Mouse (Mus musculus): ENCODE data around the gene Peak1. TPM values are rescaled to one million over a fixed set of nuclear protein-coding genes. Genes with fewer than 3 reads are reported as not detected.

Gene Peak1
- total and polyA plus RNA-seq, 3 experiments, result 2.8 to 13.3 (median 5.4) TPM

DNA sequence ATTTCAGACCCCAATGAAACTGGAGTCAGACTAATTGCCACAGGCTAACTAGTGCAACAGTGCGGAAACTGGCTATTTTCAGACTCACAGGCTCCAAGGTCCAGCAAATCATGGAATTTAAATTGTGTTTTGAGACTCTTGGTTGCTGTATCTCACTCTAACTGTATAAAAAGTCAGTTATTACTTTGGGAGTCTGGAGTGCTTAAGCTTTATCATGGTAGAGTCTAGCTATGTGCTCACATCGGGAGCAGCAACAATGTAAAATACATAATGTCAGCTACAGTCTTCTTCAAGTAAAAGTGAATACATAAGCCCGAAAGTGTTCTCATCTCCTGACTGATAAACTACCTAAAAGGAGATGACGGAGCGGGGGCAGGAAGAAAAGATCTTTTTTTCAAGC, 263.3 kb downstream of the Peak1 start:
- in situ Hi-C loops (cut with MboI; ENCODE audit: low pct_ligation_motif_present, low pct_unique_long_range_greater_than_20kb, low sequenced_read_pairs), result no loop called here
- dilution Hi-C loops (cut with MboI; ENCODE audit: extremely low pct_ligation_motif_present, extremely low pct_unique_long_range_greater_than_20kb, low sequenced_read_pairs), result no loop called here
- Histone ChIP-seq H3K79me2 (replicated peaks; ENCODE audit: control insufficient read depth, extremely low read depth, insufficient read depth, poor library complexity, severe bottlenecking) (no peaks in the 10 kb centered on the region), H3K4me3 (replicated peaks in 1 of 3; ENCODE audit: low read depth in 2 of 3, low read length in 2 of 3, poor library complexity in 1 of 3) (no peak overlapping the region), H3K4me1 (ENCODE audit: control insufficient read depth in 1 of 2, insufficient read depth in 2 of 2) (peaks cover 0 to 59% of the 10 kb centered on the region in 2 experiments; a peak in 2 of 4 replicates), H3K27me3 (replicated peaks) (no peaks in the 10 kb centered on the region), H3K9ac (ENCODE audit: insufficient read depth, low read depth) (no peak overlapping the region), H3K4me2 (ENCODE audit: insufficient read depth, low read depth, poor library complexity, severe bottlenecking) (no peak overlapping the region), H3K36me3 (replicated peaks in 1 of 2; ENCODE audit: control insufficient read depth in 1 of 2, insufficient read depth in 1 of 2, low read length in 1 of 2) (peaks cover 0 to 4% of the 10 kb centered on the region in 2 experiments), H3K27ac (ENCODE audit: insufficient read depth, low read depth) (no peak overlapping the region), H3K9me3 (replicated peaks; ENCODE audit: low read length) (no peaks in the 10 kb centered on the region)
- DNase-seq (ENCODE audit: extremely low read depth), result no peak
- TF ChIP-seq MAX (IDR thresholded peaks at IDR 0.05; ENCODE audit: low read length), result no peak
- TF ChIP-seq MYC (IDR thresholded peaks at IDR 0.05; ENCODE audit: low read depth, low read length), result no peak
- TF ChIP-seq KAT2A (IDR thresholded peaks at IDR 0.05; ENCODE audit: insufficient replicate concordance, low read length), result no peak

GRCm38 (mm10) chr9:56152482-56153007, 265.3 kb downstream of the Peak1 start:
- TF ChIP-seq E2F4 (IDR thresholded peaks at IDR 0.05; ENCODE audit: insufficient replicate concordance, low read depth, low read length) (no peak), PAX5 (IDR thresholded peaks at IDR 0.05; ENCODE audit: low read length) (no peak), RAD21 (IDR thresholded peaks at IDR 0.05; ENCODE audit: low read depth, low read length) (no peak), ZMIZ1 (IDR thresholded peaks at IDR 0.05; ENCODE audit: low read depth, low read length) (no peak), TCF12 (IDR thresholded peaks at IDR 0.05; ENCODE audit: low read depth, low read length) (no peak), BHLHE40 (IDR thresholded peaks at IDR 0.05; ENCODE audit: low read depth, low read length) (no peak), EP300 (IDR thresholded peaks at IDR 0.05; ENCODE audit: low read length) (no peak), CHD1 (IDR thresholded peaks at IDR 0.05; ENCODE audit: low read depth, low read length) (no peak), ELF1 (IDR thresholded peaks at IDR 0.05; ENCODE audit: low read depth, low read length) (no peak), JUND (conservative IDR thresholded peaks at IDR 0.05; ENCODE audit: low read depth, low read length) (no peak), MXI1 (IDR thresholded peaks at IDR 0.05; ENCODE audit: low read depth, low read length) (no peak), GABPA (IDR thresholded peaks at IDR 0.05; ENCODE audit: insufficient replicate concordance, low read depth, low read length) (no peak), ZC3H11A (IDR thresholded peaks at IDR 0.05; ENCODE audit: low read depth, low read length) (no peak), POLR2AphosphoS2 (IDR thresholded peaks at IDR 0.05; ENCODE audit: low read depth, low read length) (no peak), ZKSCAN1 (IDR thresholded peaks at IDR 0.05; ENCODE audit: borderline replicate concordance, low read depth, low read length) (no peak), MAZ (IDR thresholded peaks at IDR 0.05; ENCODE audit: low read depth, low read length) (no peak), IRF4 (IDR thresholded peaks at IDR 0.05; ENCODE audit: low read depth, low read length) (no peak)
- H3K79me2 ChIP-seq (replicated peaks; ENCODE audit: control insufficient read depth, extremely low read depth, insufficient read depth, poor library complexity, severe bottlenecking), result no peaks in the 10 kb centered on the region
- H3K9ac ChIP-seq (ENCODE audit: insufficient read depth, low read depth), result no peak overlapping the region
- DNase-seq (ENCODE audit: extremely low read depth), result no peak
- peaks cover 0 to 52% of the 10 kb centered on the region in 2 experiments; a peak in 2 of 4 replicates for H3K4me1 ChIP-seq (ENCODE audit: control insufficient read depth in 1 of 2, insufficient read depth in 2 of 2)
- peaks cover 0 to 7% of the 10 kb centered on the region in 2 experiments for H3K36me3 ChIP-seq (replicated peaks in 1 of 2; ENCODE audit: control insufficient read depth in 1 of 2, insufficient read depth in 1 of 2, low read length in 1 of 2)
- dilution Hi-C loops (cut with MboI; ENCODE audit: extremely low pct_ligation_motif_present, extremely low pct_unique_long_range_greater_than_20kb, low sequenced_read_pairs) (no loop called here), in situ Hi-C loops (cut with MboI; ENCODE audit: low pct_ligation_motif_present, low pct_unique_long_range_greater_than_20kb, low sequenced_read_pairs) (no loop called here)
- no peak overlapping the region for H3K4me2 ChIP-seq (ENCODE audit: insufficient read depth, low read depth, poor library complexity, severe bottlenecking)
- no peak overlapping the region for H3K27ac ChIP-seq (ENCODE audit: insufficient read depth, low read depth)
- H3K4me3 ChIP-seq (replicated peaks in 1 of 3; ENCODE audit: low read depth in 2 of 3, low read length in 2 of 3, poor library complexity in 1 of 3), result no peak overlapping the region
- no peaks in the 10 kb centered on the region for H3K27me3 ChIP-seq (replicated peaks)
- H3K9me3 ChIP-seq (replicated peaks; ENCODE audit: low read length), result no peaks in the 10 kb centered on the region

All from CH12.LX (cell line).